Mouse (Mus musculus): Measurements from ENCODE around the gene Mgp. TPM values are rescaled to one million over a fixed set of nuclear protein-coding genes. Genes with fewer than 3 reads are reported as not detected.

Gene Mgp
- polyA plus RNA-seq, 1 experiment from 2014 or later: 6.3 TPM

GRCm38 (mm10) chr6:136913384-136914126, 37.9 kb upstream of the Mgp start:
- peaks cover 4% of the 10 kb centered on the region; the same call in 1 of the 2 replicates for H3K27me3 ChIP-seq
- no peak overlapping the region for H3K9ac ChIP-seq
- H3K4me2 ChIP-seq: peak overlapping the region; percentile 39; the same call in 1 of the 2 replicates
- 23% methylated on average over 18 of the region's 18 CpGs for WGBS (ENCODE audit: insufficient replicate concordance)
- peaks cover 6% of the 10 kb centered on the region; the same call in 1 of the 2 replicates for H3K4me1 ChIP-seq (replicated peaks)
- no peak overlapping the region for H3K4me3 ChIP-seq (replicated peaks)
- no peaks in the 10 kb centered on the region for H3K9me3 ChIP-seq (replicated peaks)
- no peaks in the 10 kb centered on the region for H3K36me3 ChIP-seq (replicated peaks)
- no peak for ATAC-seq (ENCODE audit: insufficient read depth)
- H3K27ac ChIP-seq (replicated peaks): no peak overlapping the region

GRCm38 (mm10) chr6:136912751-136913265, 37.2 kb upstream of the Mgp start:
- Histone ChIP-seq H3K4me3 (replicated peaks) (no peak overlapping the region), H3K36me3 (replicated peaks) (no peaks in the 10 kb centered on the region), H3K9ac (no peak overlapping the region), H3K4me1 (replicated peaks) (peaks cover 6% of the 10 kb centered on the region; the same call in 1 of the 2 replicates), H3K9me3 (replicated peaks) (no peaks in the 10 kb centered on the region), H3K27ac (replicated peaks) (no peak overlapping the region), H3K4me2 (no peak overlapping the region), H3K27me3 (peaks cover 4% of the 10 kb centered on the region; the same call in 1 of the 2 replicates)
- ATAC-seq (ENCODE audit: insufficient read depth): no peak
- WGBS (ENCODE audit: insufficient replicate concordance): 69% methylated on average over 1 of the region's 2 CpGs

GRCm38 (mm10) chr6:136910247-136910890, 34.7 kb upstream of the Mgp start:
- peaks cover 6% of the 10 kb centered on the region; the same call in 1 of the 2 replicates for H3K4me1 ChIP-seq (replicated peaks)
- ATAC-seq (ENCODE audit: insufficient read depth): no peak
- no peak overlapping the region for H3K27ac ChIP-seq (replicated peaks)
- H3K4me2 ChIP-seq: no peak overlapping the region
- H3K27me3 ChIP-seq: peaks cover 4% of the 10 kb centered on the region; the same call in 1 of the 2 replicates
- no peak overlapping the region for H3K9ac ChIP-seq
- no peak overlapping the region for H3K4me3 ChIP-seq (replicated peaks)
- H3K9me3 ChIP-seq (replicated peaks): no peaks in the 10 kb centered on the region
- 63% methylated on average over 9 of the region's 9 CpGs for WGBS (ENCODE audit: insufficient replicate concordance)
- H3K36me3 ChIP-seq (replicated peaks): no peaks in the 10 kb centered on the region

GRCm38 (mm10) chr6:136906937-136907293, 31.3 kb upstream of the Mgp start:
- H3K4me3 ChIP-seq (replicated peaks): no peak overlapping the region
- H3K4me2 ChIP-seq: no peak overlapping the region
- no peak overlapping the region for H3K9ac ChIP-seq
- no peaks in the 10 kb centered on the region for H3K27me3 ChIP-seq
- no peak for ATAC-seq (ENCODE audit: insufficient read depth)
- WGBS (ENCODE audit: insufficient replicate concordance): 67% methylated on average over 10 of the region's 10 CpGs
- no peaks in the 10 kb centered on the region for H3K36me3 ChIP-seq (replicated peaks)
- H3K9me3 ChIP-seq (replicated peaks): no peaks in the 10 kb centered on the region
- H3K4me1 ChIP-seq (replicated peaks): no peaks in the 10 kb centered on the region
- no peak overlapping the region for H3K27ac ChIP-seq (replicated peaks)

GRCm38 (mm10) chr6:136906283-136906936, 30.8 kb upstream of the Mgp start:
- ATAC-seq (ENCODE audit: insufficient read depth): no peak
- Histone ChIP-seq H3K36me3 (replicated peaks) (no peaks in the 10 kb centered on the region), H3K4me3 (replicated peaks) (no peak overlapping the region), H3K27me3 (no peaks in the 10 kb centered on the region), H3K27ac (replicated peaks) (no peak overlapping the region), H3K9me3 (replicated peaks) (no peaks in the 10 kb centered on the region), H3K4me1 (replicated peaks) (no peaks in the 10 kb centered on the region), H3K4me2 (no peak overlapping the region), H3K9ac (no peak overlapping the region)
- 70% methylated on average over 19 of the region's 19 CpGs for WGBS (ENCODE audit: insufficient replicate concordance)

- Histone ChIP-seq H3K27ac (replicated peaks) (no peak overlapping the region), H3K27me3 (no peaks in the 10 kb centered on the region), H3K4me2 (no peak overlapping the region), H3K36me3 (replicated peaks) (no peaks in the 10 kb centered on the region), H3K9me3 (replicated peaks) (no peaks in the 10 kb centered on the region), H3K9ac (no peak overlapping the region), H3K4me3 (replicated peaks) (no peak overlapping the region), H3K4me1 (replicated peaks) (0 out of 2 replicates have a peak, but pooled peaks cover 3% of the 10 kb centered on the region)
- no peak for ATAC-seq (ENCODE audit: insufficient read depth)
- WGBS (ENCODE audit: insufficient replicate concordance): 34% methylated on average over 8 of the region's 8 CpGs
These were observed 28.4 kb upstream of the Mgp start for GRCm38 (mm10) chr6:136903885-136904470.

- H3K4me2 ChIP-seq: no peak overlapping the region
- no peaks in the 10 kb centered on the region for H3K9me3 ChIP-seq (replicated peaks)
- H3K4me3 ChIP-seq (replicated peaks): no peak overlapping the region
- 24% methylated on average over 9 of the region's 9 CpGs for WGBS (ENCODE audit: insufficient replicate concordance)
- no peak overlapping the region for H3K27ac ChIP-seq (replicated peaks)
- no peak overlapping the region for H3K9ac ChIP-seq
- H3K4me1 ChIP-seq (replicated peaks): 0 out of 2 replicates have a peak, but pooled peaks cover 3% of the 10 kb centered on the region
- H3K27me3 ChIP-seq: no peaks in the 10 kb centered on the region
- no peaks in the 10 kb centered on the region for H3K36me3 ChIP-seq (replicated peaks)
- no peak for ATAC-seq (ENCODE audit: insufficient read depth)
These were observed 26.9 kb upstream of the Mgp start for GRCm38 (mm10) chr6:136902527-136902926.

- WGBS (ENCODE audit: insufficient replicate concordance): 20% methylated on average over 2 of the region's 2 CpGs
- Histone ChIP-seq H3K36me3 (replicated peaks) (no peaks in the 10 kb centered on the region), H3K4me3 (replicated peaks) (no peak overlapping the region), H3K27ac (replicated peaks) (no peak overlapping the region), H3K4me1 (replicated peaks) (0 out of 2 replicates have a peak, but pooled peaks cover 3% of the 10 kb centered on the region), H3K9ac (no peak overlapping the region), H3K27me3 (no peaks in the 10 kb centered on the region), H3K9me3 (replicated peaks) (no peaks in the 10 kb centered on the region), H3K4me2 (no peak overlapping the region)
- ATAC-seq (ENCODE audit: insufficient read depth): no peak
These were observed 25.4 kb upstream of the Mgp start for GRCm38 (mm10) chr6:136901010-136901409.

- Histone ChIP-seq H3K36me3 (replicated peaks) (no peaks in the 10 kb centered on the region), H3K27ac (replicated peaks) (no peak overlapping the region), H3K9ac (no peak overlapping the region), H3K4me2 (no peak overlapping the region), H3K27me3 (no peaks in the 10 kb centered on the region), H3K4me3 (replicated peaks) (no peak overlapping the region), H3K4me1 (replicated peaks) (0 out of 2 replicates have a peak, but pooled peaks cover 3% of the 10 kb centered on the region), H3K9me3 (replicated peaks) (no peaks in the 10 kb centered on the region)
- 15% methylated on average over 4 of the region's 4 CpGs for WGBS (ENCODE audit: insufficient replicate concordance)
- no peak for ATAC-seq (ENCODE audit: insufficient read depth)
These were observed 24.9 kb upstream of the Mgp start for GRCm38 (mm10) chr6:136900369-136901009.

GRCm38 (mm10) chr6:136898954-136899353, 23.3 kb upstream of the Mgp start:
- 27% methylated on average over 2 of the region's 2 CpGs for WGBS (ENCODE audit: insufficient replicate concordance)
- H3K9me3 ChIP-seq (replicated peaks): no peaks in the 10 kb centered on the region
- H3K27me3 ChIP-seq: no peaks in the 10 kb centered on the region
- H3K4me2 ChIP-seq: no peak overlapping the region
- no peak overlapping the region for H3K9ac ChIP-seq
- no peak for ATAC-seq (ENCODE audit: insufficient read depth)
- H3K36me3 ChIP-seq (replicated peaks): no peaks in the 10 kb centered on the region
- no peak overlapping the region for H3K27ac ChIP-seq (replicated peaks)
- no peak overlapping the region for H3K4me3 ChIP-seq (replicated peaks)
- H3K4me1 ChIP-seq (replicated peaks): 0 out of 2 replicates have a peak, but pooled peaks cover 3% of the 10 kb centered on the region

Measured in liver, embryonic 15.5 days (tissue).